Mouse (Mus musculus) MEL (cell line): ENCODE measurements around the gene Afap1l2. TPM values are rescaled to one million over a fixed set of nuclear protein-coding genes. Genes with fewer than 3 reads are reported as not detected.
A peak's percentile ranks its signal among the peaks of the same experiment; 100 is the strongest.

ENCODE experiments used
- DNase-seq: peaks from one replicate; pipeline ENCODE4 v3.0.0; 2011; ENCODE audit warnings: low read depth, low spot score
- H3K27ac ChIP-seq: 2 replicates; pipeline ENCODE4 v1.5.1; 2012; ENCODE audit warnings: low read depth, mild to moderate bottlenecking, control low read depth, low read length, moderate library complexity; ENCODE audit not compliant: control insufficient read depth
- H3K27me3 ChIP-seq, 2 experiments: fragments of 150-350 bp in 1 of 2; sonication (generic) in 1 of 2; 2 replicates each; pipeline ENCODE4 v1.6.1; 2012; ENCODE audit warnings: low read length in 2 of 2, mild to moderate bottlenecking in 2 of 2, improper control_type of control experiment in 1 of 2, moderate library complexity in 1 of 2; ENCODE audit not compliant: insufficient read depth in 2 of 2, control insufficient read depth in 1 of 2
- H3K36me3 ChIP-seq, 2 experiments: 2 replicates each; pipeline ENCODE4 v1.6.1; 2012 to 2014; ENCODE audit warnings: low read length in 2 of 2, improper control_type of control experiment in 1 of 2, inconsistent platforms in 1 of 2, mild to moderate bottlenecking in 1 of 2; ENCODE audit not compliant: insufficient read depth in 2 of 2, control insufficient read depth in 1 of 2
- H3K4me1 ChIP-seq, 2 experiments: fragments of 150-350 bp in 1 of 2; sonication (generic) in 1 of 2; 2 replicates each; pipeline ENCODE4 v1.6.1; 2012; ENCODE audit warnings: low read length in 2 of 2, improper control_type of control experiment in 1 of 2, mild to moderate bottlenecking in 1 of 2; ENCODE audit not compliant: insufficient read depth in 2 of 2, control insufficient read depth in 1 of 2
- H3K4me3 ChIP-seq, 2 experiments: fragments of 150-350 bp in 1 of 2; sonication (generic) in 1 of 2; 2 replicates each; pipeline ENCODE4 v1.5.1; 2012; ENCODE audit warnings: low read depth in 2 of 2, low read length in 2 of 2, mild to moderate bottlenecking in 2 of 2, moderate library complexity in 2 of 2, control low read depth in 1 of 2, improper control_type of control experiment in 1 of 2; ENCODE audit not compliant: control insufficient read depth in 1 of 2, insufficient read depth in 1 of 2
- H3K79me2 ChIP-seq: 2 replicates; pipeline ENCODE4 v1.6.1; 2012; ENCODE audit warnings: mild to moderate bottlenecking, low read length, moderate library complexity; ENCODE audit not compliant: control insufficient read depth, poor library complexity, insufficient read depth
- H3K9ac ChIP-seq: 2 replicates; pipeline ENCODE4 v1.6.1; 2012; ENCODE audit warnings: low read depth, mild to moderate bottlenecking, control low read depth, low read length, moderate library complexity; ENCODE audit not compliant: control insufficient read depth, poor library complexity, severe bottlenecking
- H3K9me3 ChIP-seq: fragments of 150-350 bp; sonication (generic); replicated peaks from 2 replicates; pipeline ENCODE4 v1.6.1; 2012; ENCODE audit warnings: mild to moderate bottlenecking, low read length, improper control_type of control experiment, moderate library complexity; ENCODE audit not compliant: insufficient read depth
- BHLHE40 ChIP-seq: IDR thresholded peaks from 2 replicates; pipeline ENCODE4 v1.6.1; 2012; ENCODE audit warnings: low read depth, mild to moderate bottlenecking, inconsistent platforms, low read length, improper control_type of control experiment, borderline replicate concordance
- CTCF ChIP-seq, 3 experiments: IDR thresholded peaks in 2 of 3; conservative IDR thresholded peaks in 1 of 3; 2 replicates each; pipeline ENCODE4 v1.5.1; 2011 to 2012; ENCODE audit warnings: low read length in 3 of 3, low read depth in 2 of 3, mild to moderate bottlenecking in 2 of 3, improper control_type of control experiment in 1 of 3, inconsistent platforms in 1 of 3, mixed read lengths in 1 of 3, moderate library complexity in 1 of 3; ENCODE audit not compliant: control insufficient read depth in 1 of 3, insufficient read depth in 1 of 3, poor library complexity in 1 of 3, severe bottlenecking in 1 of 3
- E2F4 ChIP-seq: IDR thresholded peaks from 2 replicates; pipeline ENCODE4 v1.6.1; 2011; ENCODE audit warnings: low read depth, low read length, improper control_type of control experiment, borderline replicate concordance
- JUND ChIP-seq: IDR thresholded peaks from 2 replicates; pipeline ENCODE4 v1.6.1; 2011; ENCODE audit warnings: low read depth, mild to moderate bottlenecking, improper control_type of control experiment, low read length
- MEF2A ChIP-seq: IDR thresholded peaks from 2 replicates; pipeline ENCODE4 v1.6.1; 2014; ENCODE audit warnings: low read depth, mild to moderate bottlenecking, inconsistent platforms, low read length, improper control_type of control experiment; ENCODE audit not compliant: poor library complexity, insufficient replicate concordance, severe bottlenecking; ENCODE audit errors: extremely low read depth
- MXI1 ChIP-seq: IDR thresholded peaks from 2 replicates; pipeline ENCODE4 v1.6.1; 2011; ENCODE audit warnings: mild to moderate bottlenecking, low read depth, low read length, improper control_type of control experiment
- MYB ChIP-seq: IDR thresholded peaks from 2 replicates; pipeline ENCODE4 v1.6.1; 2011; ENCODE audit warnings: mild to moderate bottlenecking, low read depth, low read length, improper control_type of control experiment
- RAD21 ChIP-seq: IDR thresholded peaks from 2 replicates; pipeline ENCODE4 v1.6.1; 2011; ENCODE audit warnings: mild to moderate bottlenecking, low read depth, low read length, improper control_type of control experiment
- SMC3 ChIP-seq: IDR thresholded peaks from 2 replicates; pipeline ENCODE4 v1.6.1; 2011; ENCODE audit warnings: low read depth, low read length, improper control_type of control experiment
- TBP ChIP-seq: IDR thresholded peaks from 2 replicates; pipeline ENCODE4 v1.8.0; 2011; ENCODE audit warnings: low read depth, low read length, improper control_type of control experiment
- TCF12 ChIP-seq: IDR thresholded peaks from 2 replicates; pipeline ENCODE4 v1.6.1; 2014; ENCODE audit warnings: low read depth, mild to moderate bottlenecking, inconsistent platforms, low read length, improper control_type of control experiment, moderate library complexity
- UBTF ChIP-seq: IDR thresholded peaks from 2 replicates; pipeline ENCODE4 v1.6.1; 2012; ENCODE audit warnings: low read depth, mild to moderate bottlenecking, inconsistent platforms, low read length, improper control_type of control experiment, moderate library complexity, borderline replicate concordance; ENCODE audit not compliant: insufficient read depth
- USF1 ChIP-seq: IDR thresholded peaks from 2 replicates; pipeline ENCODE4 v1.6.1; 2014; ENCODE audit warnings: low read depth, mild to moderate bottlenecking, inconsistent platforms, low read length, improper control_type of control experiment, moderate library complexity
- ZMIZ1 ChIP-seq: IDR thresholded peaks from 2 replicates; pipeline ENCODE4 v1.6.1; 2012; ENCODE audit warnings: low read depth, mild to moderate bottlenecking, inconsistent platforms, low read length, improper control_type of control experiment, moderate library complexity
- ZNF384 ChIP-seq: IDR thresholded peaks from 2 replicates; pipeline ENCODE4 v1.6.1; 2012; ENCODE audit warnings: low read depth, mild to moderate bottlenecking, inconsistent platforms, low read length, improper control_type of control experiment
- polyA plus RNA-seq, 2 experiments: library from polyadenylated mRNA; stranded (reverse) in 1 of 2; unstranded in 1 of 2; fragments of >175 nt in 1 of 2; fragments of >200 nt in 1 of 2; gene quantifications; 2 replicates each; pipeline versions ENCODE4 v1.2.1 to v1.2.4; 2012; ENCODE audit warnings: low replicate concordance in 2 of 2, low read depth in 1 of 2; ENCODE audit not compliant: insufficient read length in 2 of 2, insufficient read depth in 1 of 2, missing spikeins in 1 of 2
- total RNA-seq: library from RNA; depleted of rRNA; stranded (reverse); fragments of 300-350 nt; gene quantifications from 2 replicates; pipeline ENCODE4 v1.2.3, GENCODE M21; 2012

Gene Afap1l2
- total and polyA plus RNA-seq, 3 experiments: not detected

DNA sequence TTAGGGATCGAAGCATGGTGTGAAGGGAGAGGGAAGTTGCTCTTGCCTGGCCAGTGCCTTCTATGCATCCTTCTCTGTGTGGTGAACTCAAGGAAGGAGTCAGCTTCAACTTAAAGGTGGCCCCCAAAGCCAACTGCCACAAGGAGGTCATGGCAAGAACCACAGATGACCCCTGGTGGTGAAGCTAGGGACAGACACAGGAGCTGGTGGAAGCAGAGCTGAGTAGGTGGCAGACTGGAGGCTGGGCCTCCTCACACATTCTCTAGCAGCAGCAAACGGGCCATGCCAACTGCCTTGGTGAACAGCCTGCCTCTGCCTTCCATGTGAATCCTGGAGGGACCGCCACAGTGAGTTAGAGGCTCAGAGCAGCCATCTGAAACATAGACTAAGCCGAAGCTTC, 23.6 kb upstream of the Afap1l2 start:
- no peaks in the 10 kb centered on the region for H3K79me2 ChIP-seq
- TF ChIP-seq SMC3 (peak; percentile 46), ZMIZ1 (no peak), RAD21 (peak; percentile 30), MYB (no peak), UBTF (no peak), MXI1 (no peak), BHLHE40 (no peak), USF1 (no peak), TCF12 (no peak), MEF2A (no peak), CTCF (IDR thresholded peaks at IDR 0.05 in 2 of 3, conservative IDR thresholded peaks at IDR 0.05 in 1 of 3; ENCODE audit: control insufficient read depth in 1 of 3, insufficient read depth in 1 of 3, low read depth in 2 of 3, low read length in 3 of 3, poor library complexity in 1 of 3, severe bottlenecking in 1 of 3) (peak; percentile 40 to 60 (median 47); a peak in 5 of 6 replicates)
- TF ChIP-seq, all 39 proteins: peak for 3
- Histone ChIP-seq H3K4me1 (no peaks in the 10 kb centered on the region), H3K9ac (no peak overlapping the region), H3K27me3 (peaks cover 0 to 2% of the 10 kb centered on the region in 2 experiments; a peak in 2 of 4 replicates), H3K9me3 (no peaks in the 10 kb centered on the region), H3K4me3 (no peak overlapping the region), H3K36me3 (no peaks in the 10 kb centered on the region), H3K27ac (no peak overlapping the region)
- peak; percentile 16 for DNase-seq

DNA sequence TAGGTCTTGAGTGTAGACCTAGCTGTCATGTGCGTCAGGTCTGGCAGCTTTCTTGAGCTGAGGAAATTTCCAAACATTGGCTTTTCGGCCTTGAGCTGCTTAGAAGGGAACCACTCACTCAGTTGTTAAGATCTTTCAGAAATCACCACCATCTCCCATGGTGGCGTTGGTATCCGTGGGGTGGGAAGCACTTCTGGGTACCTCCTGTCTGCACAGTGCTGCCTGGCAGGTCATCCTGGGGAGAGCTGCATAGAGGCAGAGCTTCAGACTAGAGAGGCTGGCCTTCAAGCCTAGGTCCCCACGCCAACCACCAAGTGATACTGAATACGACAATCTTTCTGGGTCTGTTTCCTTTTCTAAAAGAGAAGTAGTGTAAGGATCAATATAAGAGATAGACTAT, 21.4 kb upstream of the Afap1l2 start:
- Histone ChIP-seq H3K27me3 (no peaks in the 10 kb centered on the region), H3K9ac (no peak overlapping the region), H3K79me2 (no peaks in the 10 kb centered on the region), H3K4me1 (no peaks in the 10 kb centered on the region), H3K9me3 (no peaks in the 10 kb centered on the region)
- DNase-seq: no peak
- TF ChIP-seq TBP (no peak), MXI1 (no peak), TCF12 (no peak), E2F4 (no peak), ZNF384 (no peak), JUND (no peak)
- TF ChIP-seq, all 39 proteins: peak for 0
- no peak overlapping the region for H3K27ac ChIP-seq
- H3K36me3 ChIP-seq: no peaks in the 10 kb centered on the region
- no peak overlapping the region for H3K4me3 ChIP-seq
